Mouse (Mus musculus): ENCODE data around the gene Olfr311.

Olfr311 gene

DNA sequence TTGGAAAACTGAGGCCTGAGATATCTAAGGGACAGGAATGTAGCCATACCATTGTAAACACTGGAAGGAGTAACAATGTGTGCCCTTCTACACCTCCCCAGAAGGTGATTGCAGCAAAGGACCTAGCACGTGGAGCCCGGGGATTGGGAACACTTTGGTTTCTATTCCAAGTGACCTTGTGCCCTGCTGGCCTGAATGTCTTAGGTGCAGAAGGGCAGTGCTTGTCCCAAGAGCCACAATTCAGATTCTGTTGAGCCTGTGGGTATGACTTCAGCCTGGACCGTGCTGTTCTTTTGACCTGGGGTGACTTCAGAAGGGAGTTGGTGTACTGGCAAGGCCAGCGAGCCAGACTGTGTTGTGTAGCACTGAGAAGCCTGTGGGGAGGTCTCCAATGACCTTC, 31.9 kb downstream of the Olfr311 start:
- no peak for DNase-seq (ENCODE audit: low read depth, low spot score)

- DNase-seq (ENCODE audit: low read depth, low spot score) = no peak
Measured at GRCm38 (mm10) chr11:58883756-58884155, 44.7 kb downstream of the Olfr311 start.

DNA sequence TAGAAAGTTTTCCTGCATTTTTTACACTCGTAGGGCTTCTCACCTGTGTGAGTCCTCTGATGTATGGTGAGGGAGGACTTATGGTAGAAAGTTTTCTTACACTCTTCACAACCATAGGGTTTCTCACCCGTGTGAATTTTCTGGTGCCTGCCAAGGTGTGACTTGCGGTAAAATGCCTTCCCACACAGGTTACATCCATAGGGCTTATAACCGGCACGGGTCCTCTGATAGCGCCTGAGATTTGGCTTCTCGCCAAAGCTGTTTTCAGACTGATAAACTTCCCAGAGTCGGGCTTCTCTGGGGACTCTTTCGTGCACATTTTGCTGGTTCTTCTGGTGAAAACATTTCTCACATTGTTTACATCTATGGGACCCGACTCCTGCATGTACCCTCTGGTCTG, 51.5 kb downstream of the Olfr311 start:
- no peak for DNase-seq (ENCODE audit: low read depth, low spot score)

Measured in CD4-positive, CD25-positive, alpha-beta regulatory T cell, adult 2 months (primary cell).